Mouse (Mus musculus): ENCODE measurements around the gene Serpinb8.

- TF ChIP-seq CTCF (IDR thresholded peaks at IDR 0.05) (no peak), EP300 (IDR thresholded peaks at IDR 0.05) (no peak)
Measured at GRCm38 (mm10) chr1:107559494-107559893, 30.3 kb upstream of the Serpinb8 start.

All from lung, postnatal 0 days (tissue).